Mouse (Mus musculus) activated CD4-positive, CD25-positive, alpha-beta regulatory T cell, adult 4 months (primary cell): ENCODE data around the gene Crls1. TPM values are rescaled to one million over a fixed set of nuclear protein-coding genes. Genes with fewer than 3 reads are reported as not detected.

Experiments
- ATAC-seq: one replicate; pipeline ENCODE4 v1.8.0; 2017
- polyA plus RNA-seq, 2 experiments: library from polyadenylated mRNA; unstranded; fragments of 100-300 nt; shearing (Covaris generic); gene quantifications; one replicate each; pipeline ENCODE4 v1.2.1; 2017

Crls1 gene
- polyA plus RNA-seq, 2 experiments from 2014 or later = 2.9 to 3.8 TPM

- ATAC-seq = no peak
These were observed 38.0 kb downstream of the Crls1 start for GRCm38 (mm10) chr2:132884303-132884967.

- no peak for ATAC-seq
These were observed 38.8 kb downstream of the Crls1 start for GRCm38 (mm10) chr2:132885312-132885711.

- no peak for ATAC-seq
These were observed 47.4 kb downstream of the Crls1 start for GRCm38 (mm10) chr2:132893826-132894225.

GRCm38 (mm10) chr2:132898211-132898610 lies 51.7 kb downstream of the Crls1 start:
- ATAC-seq = no peak

- no peak for ATAC-seq
These were observed 54.1 kb downstream of the Crls1 start for GRCm38 (mm10) chr2:132900596-132900995.

- ATAC-seq = no peak
These were observed 55.2 kb downstream of the Crls1 start for GRCm38 (mm10) chr2:132901636-132902035.

- ATAC-seq = no peak
These were observed 55.6 kb downstream of the Crls1 start for GRCm38 (mm10) chr2:132902056-132902455.

GRCm38 (mm10) chr2:132903498-132903897 lies 57.0 kb downstream of the Crls1 start:
- ATAC-seq = no peak

- ATAC-seq = no peak
These were observed 58.5 kb downstream of the Crls1 start for GRCm38 (mm10) chr2:132904961-132905360.

GRCm38 (mm10) chr2:132906763-132907162 lies 60.3 kb downstream of the Crls1 start:
- no peak for ATAC-seq

- ATAC-seq = no peak
These were observed 68.3 kb downstream of the Crls1 start for GRCm38 (mm10) chr2:132914785-132915184.

Other genes with a start within 250 kb of the Crls1 start
- 10 to 100 TPM; 27.2 to 28.1 TPM for gene Shld1, start 159.7 kb upstream of the Crls1 start, polyA plus RNA-seq
- gene Chgb, start 65.4 kb upstream of the Crls1 start, polyA plus RNA-seq = under 1 TPM in 1 of 2 experiments, not detected in 1; 0.16 TPM
- 10 to 100 TPM; 41.9 to 47.2 TPM for gene Trmt6, start 30.6 kb upstream of the Crls1 start, polyA plus RNA-seq
- gene Mcm8, start 30.5 kb upstream of the Crls1 start, polyA plus RNA-seq = 1 to 10 TPM; 1.1 to 3.2 TPM
- gene Lrrn4, start 34.2 kb downstream of the Crls1 start, polyA plus RNA-seq = under 1 TPM in 1 of 2 experiments, not detected in 1; 0.69 TPM
- gene Fermt1, start 99.2 kb downstream of the Crls1 start, polyA plus RNA-seq = not detected